Mouse (Mus musculus): ENCODE measurements around the gene Ing2. TPM values are rescaled to one million over a fixed set of nuclear protein-coding genes. Genes with fewer than 3 reads are reported as not detected.

The Ing2 gene
- total RNA-seq, 1 experiment: 12.2 TPM

- Histone ChIP-seq H3K9me3 (ENCODE audit: control insufficient read depth, insufficient read depth, low read depth, low read length) (no peaks in the 10 kb centered on the region), H3K4me3 (ENCODE audit: insufficient read depth in 1 of 2, low read depth in 1 of 2, low read length in 2 of 2, poor library complexity in 1 of 2, severe bottlenecking in 1 of 2) (0 out of 4 replicates have a peak overlapping the region, but pooled peaks of 1 of the 2 experiments have one; percentile 12), H3K4me1 (ENCODE audit: control insufficient read depth in 2 of 2, insufficient read depth in 2 of 2, low read length in 2 of 2, poor library complexity in 1 of 2) (peaks cover 4 to 18% of the 10 kb centered on the region in 2 experiments), H3K27ac (ENCODE audit: insufficient read depth, low read depth, low read length, poor library complexity, severe bottlenecking) (no peak overlapping the region), H3K36me3 (ENCODE audit: control insufficient read depth, insufficient read depth, low read length, poor library complexity, severe bottlenecking) (no peaks in the 10 kb centered on the region), H3K9ac (ENCODE audit: insufficient read depth, low read depth, low read length, poor library complexity, severe bottlenecking) (no peak overlapping the region)
- in situ Hi-C loops (cut with MboI; ENCODE audit: low sequenced_read_pairs in 2 of 2, unreplicated experiment in 2 of 2): no loop called here
- no peak for DNase-seq (ENCODE audit: low read depth, low spot score)
- TF ChIP-seq MAFK (IDR thresholded peaks at IDR 0.05; ENCODE audit: insufficient read depth, low read depth, low read length): no peak
- TF ChIP-seq ZC3H11A (IDR thresholded peaks at IDR 0.05; ENCODE audit: borderline replicate concordance, low read depth, low read length): no peak
- TF ChIP-seq HCFC1 (IDR thresholded peaks at IDR 0.05; ENCODE audit: borderline replicate concordance, insufficient read depth, low read length): no peak
- no peak for TF ChIP-seq CHD2 (IDR thresholded peaks at IDR 0.05; ENCODE audit: low read depth, low read length)
- TF ChIP-seq ZNF384 (IDR thresholded peaks at IDR 0.05; ENCODE audit: low read depth, low read length): no peak
Observed at GRCm38 (mm10) chr8:47690674-47691078, 15.3 kb upstream of the Ing2 start.

DNA sequence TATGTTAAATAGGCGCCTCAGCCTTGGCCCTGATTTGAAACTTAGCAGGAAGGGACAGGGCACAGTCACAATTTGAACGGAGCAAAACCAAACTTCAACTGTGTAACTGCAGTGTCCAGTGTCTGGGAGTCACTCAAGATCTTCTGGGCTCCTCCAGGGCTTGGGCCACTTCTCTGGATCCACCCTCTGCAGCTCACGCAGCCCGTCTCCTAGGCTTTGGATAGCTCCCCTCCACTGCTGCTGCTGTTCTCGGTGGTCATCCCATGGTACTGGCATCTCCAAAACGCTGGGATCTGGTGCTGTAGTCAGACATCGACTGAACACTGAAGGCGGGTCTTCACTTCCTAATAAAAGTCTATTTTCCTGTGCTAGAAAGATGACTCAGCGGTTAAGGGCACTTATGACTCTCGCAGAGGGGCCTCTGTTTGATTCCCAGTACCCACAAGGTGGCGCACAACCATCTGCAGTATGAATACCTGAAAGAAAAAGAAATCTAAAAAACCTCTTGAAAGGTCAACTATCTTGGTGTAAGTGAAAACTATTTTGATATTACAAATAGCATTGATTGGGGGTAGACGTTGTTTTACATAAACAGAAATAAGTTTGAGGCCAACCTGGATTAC, 14.5 kb upstream of the Ing2 start:
- in situ Hi-C loops (cut with MboI; ENCODE audit: low sequenced_read_pairs in 2 of 2, unreplicated experiment in 2 of 2): no loop called here

DNA sequence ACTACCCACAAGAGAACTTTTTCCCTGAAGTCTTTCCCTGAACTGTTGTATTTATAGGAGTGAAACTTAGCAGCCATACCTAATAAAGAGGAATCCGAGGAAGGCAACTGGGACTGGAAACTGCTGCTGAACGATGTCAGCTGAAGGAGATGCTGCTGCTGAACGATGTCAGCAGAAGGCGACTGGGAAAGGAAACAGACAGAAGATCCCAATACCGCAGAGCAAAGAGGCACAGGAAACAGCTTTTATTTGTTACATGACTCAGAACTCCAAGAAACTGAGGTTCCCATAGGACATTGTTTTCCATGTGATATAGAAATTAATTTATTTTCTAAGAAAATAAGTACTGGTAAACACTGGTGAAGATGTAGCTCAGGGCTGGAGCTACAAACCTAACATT, 9.1 kb upstream of the Ing2 start:
- Histone ChIP-seq H3K4me3 (ENCODE audit: insufficient read depth in 1 of 2, low read depth in 1 of 2, low read length in 2 of 2, poor library complexity in 1 of 2, severe bottlenecking in 1 of 2) (no peak overlapping the region), H3K9me3 (ENCODE audit: control insufficient read depth, insufficient read depth, low read depth, low read length) (no peaks in the 10 kb centered on the region), H3K4me1 (ENCODE audit: control insufficient read depth in 2 of 2, insufficient read depth in 2 of 2, low read length in 2 of 2, poor library complexity in 1 of 2) (peaks cover 0 to 4% of the 10 kb centered on the region in 2 experiments; a peak in 2 of 4 replicates), H3K27ac (ENCODE audit: insufficient read depth, low read depth, low read length, poor library complexity, severe bottlenecking) (no peak overlapping the region), H3K36me3 (ENCODE audit: control insufficient read depth, insufficient read depth, low read length, poor library complexity, severe bottlenecking) (no peaks in the 10 kb centered on the region; the same call in 1 of the 2 replicates), H3K9ac (ENCODE audit: insufficient read depth, low read depth, low read length, poor library complexity, severe bottlenecking) (no peak overlapping the region)
- DNase-seq (ENCODE audit: low read depth, low spot score): no peak
- in situ Hi-C loops (cut with MboI; ENCODE audit: low sequenced_read_pairs in 2 of 2, unreplicated experiment in 2 of 2): no loop called here
- TF ChIP-seq MAFK (IDR thresholded peaks at IDR 0.05; ENCODE audit: insufficient read depth, low read depth, low read length) (no peak), HCFC1 (IDR thresholded peaks at IDR 0.05; ENCODE audit: borderline replicate concordance, insufficient read depth, low read length) (no peak), ZNF384 (IDR thresholded peaks at IDR 0.05; ENCODE audit: low read depth, low read length) (no peak), CHD2 (IDR thresholded peaks at IDR 0.05; ENCODE audit: low read depth, low read length) (no peak), ZC3H11A (IDR thresholded peaks at IDR 0.05; ENCODE audit: borderline replicate concordance, low read depth, low read length) (no peak)

More for the DNA sequence above, 14.5 kb upstream of the Ing2 start:
- Histone ChIP-seq H3K27ac (ENCODE audit: insufficient read depth, low read depth, low read length, poor library complexity, severe bottlenecking) (no peak overlapping the region), H3K36me3 (ENCODE audit: control insufficient read depth, insufficient read depth, low read length, poor library complexity, severe bottlenecking) (no peaks in the 10 kb centered on the region), H3K4me3 (ENCODE audit: insufficient read depth in 1 of 2, low read depth in 1 of 2, low read length in 2 of 2, poor library complexity in 1 of 2, severe bottlenecking in 1 of 2) (no peak overlapping the region), H3K9ac (ENCODE audit: insufficient read depth, low read depth, low read length, poor library complexity, severe bottlenecking) (no peak overlapping the region), H3K4me1 (ENCODE audit: control insufficient read depth in 2 of 2, insufficient read depth in 2 of 2, low read length in 2 of 2, poor library complexity in 1 of 2) (peaks cover 4 to 18% of the 10 kb centered on the region in 2 experiments), H3K9me3 (ENCODE audit: control insufficient read depth, insufficient read depth, low read depth, low read length) (no peaks in the 10 kb centered on the region)
- DNase-seq (ENCODE audit: low read depth, low spot score): no peak
- TF ChIP-seq MAFK (IDR thresholded peaks at IDR 0.05; ENCODE audit: insufficient read depth, low read depth, low read length) (peak; percentile 96), HCFC1 (IDR thresholded peaks at IDR 0.05; ENCODE audit: borderline replicate concordance, insufficient read depth, low read length) (no peak; the same call in 1 of the 2 replicates), ZC3H11A (IDR thresholded peaks at IDR 0.05; ENCODE audit: borderline replicate concordance, low read depth, low read length) (peak; percentile 18; the same call in 1 of the 2 replicates), ZNF384 (IDR thresholded peaks at IDR 0.05; ENCODE audit: low read depth, low read length) (no peak), CHD2 (IDR thresholded peaks at IDR 0.05; ENCODE audit: low read depth, low read length) (no peak)

DNA sequence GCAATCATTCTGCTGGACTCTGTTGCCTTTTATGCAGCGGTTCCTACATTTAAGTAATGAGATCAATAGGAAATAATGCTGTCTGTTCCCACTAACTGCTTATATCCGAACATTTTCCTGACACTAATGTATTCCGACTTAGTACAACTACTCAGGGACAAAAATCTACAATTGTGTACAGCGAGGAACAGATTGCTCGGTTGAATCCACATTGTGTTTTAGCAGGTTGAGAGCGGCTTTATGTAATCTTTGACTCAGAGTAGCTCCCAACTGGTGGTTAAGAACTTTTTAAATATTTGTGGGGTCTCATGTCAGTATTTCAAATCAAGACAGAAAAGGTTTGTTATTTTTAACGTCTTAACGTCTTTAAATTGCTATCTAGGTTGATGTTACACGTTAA, 8.6 kb upstream of the Ing2 start:
- Histone ChIP-seq H3K27ac (ENCODE audit: insufficient read depth, low read depth, low read length, poor library complexity, severe bottlenecking) (no peak overlapping the region), H3K9ac (ENCODE audit: insufficient read depth, low read depth, low read length, poor library complexity, severe bottlenecking) (no peak overlapping the region), H3K9me3 (ENCODE audit: control insufficient read depth, insufficient read depth, low read depth, low read length) (no peaks in the 10 kb centered on the region), H3K4me1 (ENCODE audit: control insufficient read depth in 2 of 2, insufficient read depth in 2 of 2, low read length in 2 of 2, poor library complexity in 1 of 2) (peaks cover 0 to 2% of the 10 kb centered on the region in 2 experiments; a peak in 1 of 4 replicates), H3K36me3 (ENCODE audit: control insufficient read depth, insufficient read depth, low read length, poor library complexity, severe bottlenecking) (no peaks in the 10 kb centered on the region; the same call in 1 of the 2 replicates), H3K4me3 (ENCODE audit: insufficient read depth in 1 of 2, low read depth in 1 of 2, low read length in 2 of 2, poor library complexity in 1 of 2, severe bottlenecking in 1 of 2) (no peak overlapping the region)
- no peak for TF ChIP-seq ZNF384 (IDR thresholded peaks at IDR 0.05; ENCODE audit: low read depth, low read length)
- no peak for TF ChIP-seq MAFK (IDR thresholded peaks at IDR 0.05; ENCODE audit: insufficient read depth, low read depth, low read length)
- TF ChIP-seq HCFC1 (IDR thresholded peaks at IDR 0.05; ENCODE audit: borderline replicate concordance, insufficient read depth, low read length): no peak
- no peak for TF ChIP-seq CHD2 (IDR thresholded peaks at IDR 0.05; ENCODE audit: low read depth, low read length)
- no peak for TF ChIP-seq ZC3H11A (IDR thresholded peaks at IDR 0.05; ENCODE audit: borderline replicate concordance, low read depth, low read length)
- no peak for DNase-seq (ENCODE audit: low read depth, low spot score)
- in situ Hi-C loops (cut with MboI; ENCODE audit: low sequenced_read_pairs in 2 of 2, unreplicated experiment in 2 of 2): no loop called here

Measured in ES-E14 (cell line).